In genomic region chr10:52533893-52534287, GRCm38 (mm10) we compare ENCODE assay signal across 9 mouse cellular contexts.
A peak's percentile ranks its signal among the peaks of the same experiment; 100 is the strongest.
DNase-seq lines count a peak whose midpoint lies in the region; TF ChIP-seq lines count a peak whose summit lies in the region.
"Had no signal": no experiment of that assay in that cellular context is flagged by ENCODE, and none has a peak within 500 bp of the region (broad histone marks: within the 10 kb centered on the region; RNA-seq: fewer than 3 reads in every experiment).

No protein-coding gene starts in this region.

- no peak for TF ChIP-seq POLR2A in cerebellum, adult 2 months (IDR thresholded peaks at IDR 0.05; ENCODE audit: borderline replicate concordance, insufficient read depth, low read length)
- no peak for TF ChIP-seq POLR2A in lung, adult 2 months (IDR thresholded peaks at IDR 0.05; ENCODE audit: borderline replicate concordance, extremely low read depth, low read depth, low read length)

- no peaks in the 10 kb centered on the region for H3K4me1 ChIP-seq in cerebellum, adult 2 months (ENCODE audit: control insufficient read depth, insufficient read depth, low read length)
- no peaks in the 10 kb centered on the region for H3K4me1 ChIP-seq in lung, adult 2 months (ENCODE audit: control insufficient read depth, insufficient read depth, low read length)
- H3K4me1 ChIP-seq: megakaryocyte, embryonic 14.5 days had no signal

- 50% methylated on average over 4 of the region's 4 CpGs for WGBS in cerebellum, adult 2 months
- 53% methylated on average over 4 of the region's 4 CpGs for WGBS in lung, adult 2 months

- DNase-seq in cerebellum, adult 2 months, result no peak
- no peak for DNase-seq in cerebellum, adult 11-12 months
- peak; percentile 8 for DNase-seq in lung, postnatal 14 days
- DNase-seq in lung, adult 2 months, result no peak
- peak; percentile 70 to 74 for DNase-seq in cerebellum, postnatal 10 days
- DNase-seq in induced T-regulatory cell, adult 2 months (ENCODE audit: low read depth), result peak; percentile 49
- DNase-seq in right cerebral cortex, postnatal 4 days, result peak; percentile 72
- no peak for DNase-seq in thymus, postnatal 36 days

- no peaks in the 10 kb centered on the region for H3K27me3 ChIP-seq in cerebellum, adult 2 months (ENCODE audit: control insufficient read depth, insufficient read depth, low read length)
- H3K27me3 ChIP-seq: megakaryocyte, embryonic 14.5 days had no signal

- no peak overlapping the region for H3K4me3 ChIP-seq in cerebellum, adult 2 months (replicated peaks; ENCODE audit: insufficient read depth, low read depth, low read length)
- H3K4me3 ChIP-seq in lung, adult 2 months (replicated peaks; ENCODE audit: extremely low read depth, low read depth, low read length), result no peak overlapping the region
- H3K4me3 ChIP-seq: megakaryocyte, embryonic 14.5 days had no signal

- no peak overlapping the region for H3K27ac ChIP-seq in cerebellum, adult 2 months (ENCODE audit: insufficient read depth, low read length)

- peak; percentile 20; the same call in 1 of the 2 replicates for TF ChIP-seq CTCF in cerebellum, adult 2 months (IDR thresholded peaks at IDR 0.05; ENCODE audit: borderline replicate concordance, insufficient read depth, low read depth, low read length)
- no peak for TF ChIP-seq CTCF in lung, adult 2 months (IDR thresholded peaks at IDR 0.05; ENCODE audit: insufficient read depth, low read length)

Comparison
In these comparisons a context has a peak if more than half of its experiments do, and no peak if none do; other contexts are left out.
1. DNase-seq: peak in lung, postnatal 14 days (single experiment), cerebellum, postnatal 10 days (2 of 2), induced T-regulatory cell, adult 2 months (single experiment) and right cerebral cortex, postnatal 4 days (single experiment); none in cerebellum, adult 2 months (0 of 2), cerebellum, adult 11-12 months (single experiment), lung, adult 2 months (single experiment) and thymus, postnatal 36 days (0 of 2).